Mouse (Mus musculus): Measurements from ENCODE around the gene Gm34302.
A peak's percentile ranks its signal among the peaks of the same experiment; 100 is the strongest.
"Not testable (repeated sequence)": the region's sequence is repeated elsewhere in the genome, so short reads cannot be mapped to it uniquely, and the experiment has no call there.

Gene Gm34302

GRCm38 (mm10) chr3:63483726-63484125 is at the start of gene Gm34302:
Gene Gm34302, minus strand, starts transcription at chr3:63483879.
- no peak for DNase-seq (ENCODE audit: low read depth, low spot score)

GRCm38 (mm10) chr3:63531847-63532246 is 48.2 kb upstream of the Gm34302 start:
- DNase-seq (ENCODE audit: low read depth, low spot score) = no peak

GRCm38 (mm10) chr3:63517681-63518080 is 34.0 kb upstream of the Gm34302 start:
- DNase-seq (ENCODE audit: low read depth, low spot score) = no peak

GRCm38 (mm10) chr3:63516279-63516678 is 32.6 kb upstream of the Gm34302 start:
- DNase-seq (ENCODE audit: low read depth, low spot score) = not testable (repeated sequence)

- DNase-seq (ENCODE audit: low read depth, low spot score) = no peak
Observed at GRCm38 (mm10) chr3:63511316-63511715, 27.6 kb upstream of the Gm34302 start.

- no peak for DNase-seq (ENCODE audit: low read depth, low spot score)
Observed at GRCm38 (mm10) chr3:63509484-63509883, 25.8 kb upstream of the Gm34302 start.

- DNase-seq (ENCODE audit: low read depth, low spot score) = no peak
Observed at GRCm38 (mm10) chr3:63508924-63509323, 25.2 kb upstream of the Gm34302 start.

GRCm38 (mm10) chr3:63504433-63504832 is 20.8 kb upstream of the Gm34302 start:
- DNase-seq (ENCODE audit: low read depth, low spot score) = no peak

- DNase-seq (ENCODE audit: low read depth, low spot score) = no peak
Observed at GRCm38 (mm10) chr3:63494625-63495382, 11.1 kb upstream of the Gm34302 start.

GRCm38 (mm10) chr3:63493563-63493962 is 9.9 kb upstream of the Gm34302 start:
- peak; percentile 48 for DNase-seq (ENCODE audit: low read depth, low spot score)

- DNase-seq (ENCODE audit: low read depth, low spot score) = no peak
Observed at GRCm38 (mm10) chr3:63440426-63441125, 43.1 kb downstream of the Gm34302 start.

GRCm38 (mm10) chr3:63439738-63440137 is 43.9 kb downstream of the Gm34302 start:
- DNase-seq (ENCODE audit: low read depth, low spot score) = no peak

- no peak for DNase-seq (ENCODE audit: low read depth, low spot score)
Observed at GRCm38 (mm10) chr3:63438898-63439297, 44.8 kb downstream of the Gm34302 start.

Measured in mesoderm, embryonic 11.5 days (tissue).